Mouse (Mus musculus): ENCODE data around the gene Cbfa2t2.

- TF ChIP-seq CTCF (IDR thresholded peaks at IDR 0.05; ENCODE audit: low read depth, low read length), result no peak
- TF ChIP-seq POLR2A (IDR thresholded peaks at IDR 0.05; ENCODE audit: extremely low read depth, insufficient read depth, low read length), result no peak
These were observed 38.7 kb downstream of the Cbfa2t2 start for GRCm38 (mm10) chr2:154475062-154475349.

Measured in liver, adult 2 months (tissue).